Mouse (Mus musculus): Measurements from ENCODE around the gene Rbp2.

The Rbp2 gene

DNA sequence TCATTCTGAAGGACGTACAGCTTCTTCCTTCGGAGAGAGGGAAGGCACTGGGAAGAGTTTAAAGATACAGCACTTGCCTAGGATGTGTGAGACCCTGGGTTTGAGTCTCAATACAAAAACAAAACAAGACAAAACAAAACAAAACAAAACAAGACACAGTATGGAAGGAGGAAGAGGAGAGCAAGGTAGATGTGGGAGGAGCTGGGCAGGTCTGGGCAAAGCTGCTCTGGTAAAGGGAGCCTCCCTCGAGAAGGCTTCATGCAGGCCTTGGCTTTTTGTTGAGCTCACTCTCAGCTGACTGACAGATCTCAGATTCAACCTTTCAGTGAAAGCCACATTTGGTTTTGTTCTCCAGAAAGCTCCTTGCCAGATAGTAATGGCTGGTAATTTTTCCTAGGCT is at the start of gene Rbp2:
Rbp2 (plus strand) TSS at position 301 of the 400 bp plus-strand sequence.
- DNase-seq (ENCODE audit: low spot score in 2 of 2), result no peak

DNA sequence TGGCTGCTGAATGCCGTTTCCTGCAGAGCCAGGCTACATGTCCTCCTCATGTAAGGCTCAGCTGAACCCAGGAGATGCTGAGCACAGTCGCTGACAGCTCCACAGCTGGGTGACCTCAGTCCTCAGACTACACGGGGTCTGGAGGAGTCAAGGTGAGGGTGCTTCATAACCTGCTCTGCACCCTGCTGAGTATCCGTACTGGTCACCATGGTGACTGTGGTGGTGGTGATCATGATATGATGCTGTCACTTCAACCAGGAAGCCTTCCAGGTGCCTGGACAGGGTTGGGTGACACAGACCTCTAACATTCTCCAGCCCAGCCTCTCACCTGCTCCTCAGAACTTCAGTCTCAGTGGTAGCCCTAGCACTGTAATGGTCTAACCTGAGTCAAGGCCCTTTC is 48.1 kb upstream of the Rbp2 start:
- no peak for DNase-seq (ENCODE audit: low spot score in 2 of 2)

DNA sequence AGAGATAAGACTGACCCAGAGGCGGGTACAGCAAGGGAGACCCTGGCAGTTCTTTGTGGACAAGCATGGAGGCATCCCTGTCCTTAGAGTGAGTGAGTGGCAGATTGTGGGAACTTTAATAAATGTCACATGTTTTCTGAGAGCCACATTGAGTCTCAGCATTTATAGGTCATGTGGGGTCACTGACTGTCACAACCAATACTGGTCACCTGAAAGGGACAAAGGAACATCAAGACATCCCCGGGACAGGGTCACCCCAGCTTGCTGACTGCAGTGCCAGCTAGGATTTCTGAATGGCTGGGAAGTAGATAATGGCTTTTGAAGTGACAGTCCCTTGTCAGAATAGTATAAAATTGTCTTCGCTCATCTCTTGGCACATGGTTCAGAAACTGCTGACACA is 46.8 kb upstream of the Rbp2 start:
- no peak for DNase-seq (ENCODE audit: low spot score in 2 of 2)

DNA sequence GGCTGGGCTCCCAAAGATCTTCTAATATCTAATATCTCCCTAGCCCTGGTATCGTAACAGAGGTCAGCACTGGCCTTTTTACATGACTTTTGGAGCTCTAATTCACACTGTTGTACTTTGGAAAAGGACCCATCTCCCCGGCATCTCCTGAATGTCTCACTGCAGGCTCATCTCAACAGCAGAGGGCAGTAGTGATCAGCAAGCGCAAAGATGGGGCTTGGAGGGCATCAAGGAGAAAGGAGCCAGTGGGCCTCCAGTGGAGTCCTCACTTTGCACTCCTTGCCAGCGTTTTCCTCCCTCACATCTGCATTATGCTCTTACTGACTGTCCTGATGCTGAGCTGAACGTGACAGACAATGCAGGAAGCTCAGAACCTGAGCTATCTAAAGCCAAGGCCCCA is 43.3 kb upstream of the Rbp2 start:
- DNase-seq (ENCODE audit: low spot score in 2 of 2), result no peak

DNA sequence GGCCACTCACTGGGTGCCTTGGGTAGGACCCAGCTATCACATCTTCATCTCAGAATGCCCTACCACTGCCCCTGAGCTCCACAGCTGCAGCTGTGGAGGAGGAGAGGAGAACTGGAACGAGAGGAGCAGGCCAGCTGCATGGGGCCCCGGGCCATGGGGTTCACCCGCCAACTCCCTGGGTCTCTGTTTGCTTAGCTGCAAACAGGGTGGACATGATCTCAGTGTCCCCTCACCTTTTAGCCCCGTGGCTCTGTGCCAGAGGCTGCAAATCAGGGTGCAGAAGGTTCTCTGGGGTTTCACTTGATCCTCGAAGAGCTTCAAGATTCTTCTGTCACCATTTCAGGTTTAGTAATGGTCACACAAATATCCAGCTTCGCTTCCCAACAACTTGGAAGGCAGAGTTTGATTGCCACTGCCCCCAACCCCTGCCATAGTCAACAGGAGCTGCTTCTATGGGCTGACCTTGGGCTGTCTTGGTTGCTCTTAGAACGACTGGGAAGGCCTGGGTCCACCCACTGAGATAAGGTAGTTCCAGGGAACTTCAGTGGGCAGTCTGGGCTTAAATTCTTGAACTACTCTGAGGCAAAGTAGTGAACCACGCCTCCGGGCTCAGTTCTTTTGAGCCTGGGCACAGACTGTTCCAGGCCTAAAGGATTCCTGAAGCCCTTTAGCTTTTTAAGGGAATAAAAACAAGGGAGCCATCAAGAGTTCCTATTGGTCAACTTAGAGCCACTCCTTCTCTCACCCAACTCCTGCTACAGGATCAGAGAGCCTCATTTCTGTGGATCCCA is 40.4 kb upstream of the Rbp2 start:
- DNase-seq (ENCODE audit: low spot score in 2 of 2), result no peak

DNA sequence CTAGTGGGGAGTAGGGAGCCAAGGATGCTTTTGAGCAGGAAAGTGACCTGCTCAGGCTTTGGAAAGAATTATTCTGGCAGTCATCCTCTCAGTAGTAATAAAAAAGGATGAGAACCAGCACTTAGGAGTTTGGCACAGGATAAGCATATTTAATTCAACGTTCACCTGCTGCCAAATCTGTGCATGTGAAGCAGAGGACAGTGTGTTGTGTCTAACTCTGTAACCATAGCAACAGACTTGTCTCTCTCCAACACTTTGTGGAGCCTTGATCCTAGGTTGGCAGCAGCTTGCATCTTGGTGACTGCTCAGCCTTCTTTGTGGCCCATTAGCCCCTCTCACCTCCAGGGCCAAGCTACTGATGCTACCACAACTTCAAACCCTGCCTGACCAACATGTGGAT is 34.9 kb upstream of the Rbp2 start:
- DNase-seq (ENCODE audit: low spot score in 2 of 2), result no peak

DNA sequence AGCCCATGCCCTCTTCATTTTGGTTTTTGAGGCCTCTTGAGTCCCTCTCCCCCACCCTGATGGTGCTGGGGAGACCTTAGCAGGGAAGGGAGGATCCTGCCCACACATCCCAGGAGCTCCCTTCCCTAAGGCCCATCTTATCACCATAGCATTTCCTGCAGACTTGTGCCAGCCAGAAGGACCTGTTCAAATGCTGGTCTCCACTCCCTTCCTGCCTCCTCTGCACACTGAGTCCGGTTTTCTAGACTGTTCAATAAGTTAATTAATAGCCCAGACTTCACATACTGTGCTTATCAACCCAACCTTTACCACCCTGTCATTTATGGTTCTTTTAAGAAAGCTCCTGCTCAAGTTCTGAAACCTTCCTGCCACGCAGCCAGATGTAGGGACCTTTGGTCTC is 19.2 kb upstream of the Rbp2 start:
- DNase-seq (ENCODE audit: low spot score in 2 of 2), result no peak

DNA sequence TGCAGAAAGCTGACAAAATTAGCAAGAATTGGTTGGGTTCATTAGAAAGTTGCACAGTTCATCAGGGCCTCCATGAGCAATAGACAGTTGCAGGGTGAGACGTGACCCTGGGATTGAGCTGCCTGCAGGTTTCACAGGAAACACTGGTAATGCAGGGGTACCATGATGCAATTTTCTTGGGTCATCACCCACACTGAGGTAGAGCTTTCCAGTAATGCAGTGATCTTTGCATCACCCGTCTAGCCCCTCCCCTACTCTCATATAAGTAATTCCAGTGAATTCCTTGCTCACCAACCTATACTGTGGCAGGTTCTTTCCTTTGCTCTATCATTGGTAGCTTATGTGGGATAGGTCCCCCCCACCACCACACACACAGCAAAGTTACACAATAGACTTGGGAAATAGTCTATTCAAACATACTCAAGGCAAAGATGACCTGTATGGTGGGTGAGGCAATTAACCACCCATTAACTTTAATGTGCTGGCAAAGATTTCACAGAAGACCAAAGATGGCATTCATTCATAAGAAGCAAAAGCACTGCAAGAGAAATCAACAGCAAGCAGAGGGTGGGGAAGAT is 5.7 kb upstream of the Rbp2 start:
- no peak for DNase-seq (ENCODE audit: low spot score in 2 of 2)

DNA sequence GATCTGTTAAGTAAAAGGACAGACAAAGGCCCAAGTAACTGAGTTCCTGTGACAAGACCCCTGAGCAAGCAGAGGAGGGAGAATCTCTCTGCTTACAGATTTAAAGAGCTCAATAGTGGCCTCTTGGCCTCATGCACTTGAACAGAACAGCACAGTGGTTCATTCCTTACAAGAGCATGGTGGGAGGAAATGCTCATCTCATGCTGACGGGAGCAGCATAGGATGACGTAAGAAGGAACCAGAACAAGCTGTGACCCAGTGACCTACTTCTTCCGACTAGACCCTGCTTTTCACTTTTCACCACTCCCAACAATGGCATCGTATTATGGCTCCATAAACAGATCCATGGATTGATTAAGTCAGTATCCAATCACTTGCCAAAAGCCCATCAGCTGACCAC is 3.7 kb upstream of the Rbp2 start:
- no peak for DNase-seq (ENCODE audit: low spot score in 2 of 2)

DNA sequence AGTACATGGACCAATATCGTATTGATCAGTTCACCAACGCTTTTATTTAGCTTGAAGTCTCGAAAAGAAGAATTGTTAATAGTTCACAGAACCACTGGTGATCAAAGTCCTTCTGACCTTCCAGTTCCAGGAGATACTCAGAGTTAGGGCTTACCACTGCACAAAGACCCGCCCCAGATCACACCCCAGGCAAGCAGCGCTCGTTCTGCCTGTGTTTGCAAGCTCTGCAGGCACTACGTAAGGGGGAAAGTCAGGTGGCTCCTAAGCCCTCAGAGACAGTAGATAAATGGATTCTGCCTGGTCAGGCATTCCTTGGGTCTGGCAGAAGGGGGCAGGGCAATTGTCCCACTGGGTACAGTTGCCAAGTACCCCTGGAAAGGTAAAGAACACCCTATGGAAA is 895 bp upstream of the Rbp2 start:
- DNase-seq (ENCODE audit: low spot score in 2 of 2), result no peak

DNA sequence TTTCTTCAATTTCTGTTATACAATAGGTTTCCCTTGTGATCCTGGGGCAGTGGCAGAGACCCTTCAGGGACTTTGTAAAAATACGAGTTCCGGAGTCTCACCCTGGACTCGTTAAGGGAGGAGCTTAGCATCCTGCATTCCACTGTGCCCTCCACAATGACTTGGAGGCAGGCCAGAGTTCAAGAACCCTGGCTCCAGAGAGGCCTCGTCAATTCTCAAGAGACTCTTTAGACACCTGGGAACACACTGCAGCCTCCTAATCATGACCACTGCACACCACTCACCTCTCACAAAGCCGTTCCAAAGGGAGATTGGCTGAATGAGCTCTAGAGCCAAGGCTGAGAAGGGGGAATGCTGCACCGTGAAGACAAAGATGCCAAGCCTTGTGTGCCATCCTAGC is 1.4 kb downstream of the Rbp2 start:
- DNase-seq (ENCODE audit: low spot score in 2 of 2), result no peak

DNA sequence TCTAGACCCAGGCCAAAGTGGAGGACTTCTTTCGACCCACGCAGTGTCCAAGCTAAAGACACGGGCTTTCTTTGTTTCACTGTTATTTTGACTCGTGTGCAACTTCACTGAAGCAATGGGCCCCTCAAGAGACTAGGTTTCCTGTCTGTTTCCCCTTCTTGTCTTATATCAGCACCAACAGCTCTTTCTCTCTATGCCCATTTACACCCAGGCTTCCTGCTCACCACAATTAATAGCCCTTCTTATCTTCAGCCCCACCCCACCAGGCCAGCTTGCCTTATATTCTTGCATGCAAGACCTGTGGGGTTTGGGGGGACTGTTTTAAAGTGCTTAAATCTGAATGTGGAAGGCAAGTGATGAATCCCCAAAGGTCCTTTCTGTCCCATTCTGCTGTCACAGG is 3.6 kb downstream of the Rbp2 start:
- DNase-seq (ENCODE audit: low spot score in 2 of 2), result no peak

DNA sequence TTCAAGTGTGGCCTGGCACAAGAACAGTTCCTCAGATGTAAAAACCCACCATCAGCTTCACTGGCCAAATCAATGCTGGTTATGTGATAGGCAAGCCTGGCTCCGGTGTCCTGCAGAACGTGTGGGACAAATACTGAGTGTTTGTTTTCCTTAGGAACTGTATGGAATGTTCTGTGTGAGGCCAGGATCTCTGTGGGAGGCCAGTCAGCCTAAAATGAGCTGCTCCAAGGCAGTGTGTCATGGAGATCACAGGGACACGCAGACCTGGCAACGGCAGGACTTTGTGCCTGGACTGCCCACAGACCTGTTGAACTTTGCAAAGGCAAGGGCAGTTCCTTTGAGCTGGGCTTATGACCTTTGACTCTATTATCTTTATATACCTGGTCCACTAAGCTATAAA is 4.2 kb downstream of the Rbp2 start:
- no peak for DNase-seq (ENCODE audit: low spot score in 2 of 2)

DNA sequence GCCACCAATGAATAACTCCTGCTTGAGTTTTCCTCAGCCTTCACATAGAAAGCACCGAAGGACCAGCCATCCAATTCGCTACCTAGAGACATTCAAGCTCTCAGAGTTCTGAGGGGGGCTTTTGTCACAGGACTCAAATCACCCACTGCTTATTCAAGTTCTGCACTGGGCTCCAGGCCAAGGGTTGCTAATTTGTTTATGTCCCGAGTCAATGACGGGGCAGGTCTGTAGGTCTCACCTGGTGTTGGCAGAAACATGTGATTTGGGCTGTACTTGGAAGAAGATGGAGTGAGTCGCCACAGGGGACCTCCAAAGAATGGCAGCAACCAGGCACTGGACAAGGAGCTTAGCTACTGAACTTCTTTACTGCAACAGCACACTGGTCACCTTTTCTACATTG is 5.2 kb downstream of the Rbp2 start:
- no peak for DNase-seq (ENCODE audit: low spot score in 2 of 2)

DNA sequence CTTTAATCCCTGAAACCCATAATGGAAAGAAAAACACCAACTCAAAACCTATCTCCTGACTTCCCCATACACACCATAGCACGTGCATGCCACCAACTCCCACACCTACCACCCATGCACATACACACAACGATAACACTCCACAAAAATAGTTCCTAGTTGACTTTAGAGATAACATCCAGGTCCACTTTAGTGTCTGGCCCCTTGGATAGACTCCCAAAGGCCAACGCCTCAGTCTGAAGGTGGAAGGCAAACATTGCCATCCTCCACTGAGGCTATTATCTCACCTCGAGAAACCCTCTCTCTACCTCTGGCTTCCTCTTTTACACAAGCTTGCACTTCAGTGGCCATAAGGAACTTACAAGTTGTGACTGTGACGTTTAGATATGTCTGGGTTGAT is 6.3 kb downstream of the Rbp2 start:
- DNase-seq (ENCODE audit: low spot score in 2 of 2), result no peak

DNA sequence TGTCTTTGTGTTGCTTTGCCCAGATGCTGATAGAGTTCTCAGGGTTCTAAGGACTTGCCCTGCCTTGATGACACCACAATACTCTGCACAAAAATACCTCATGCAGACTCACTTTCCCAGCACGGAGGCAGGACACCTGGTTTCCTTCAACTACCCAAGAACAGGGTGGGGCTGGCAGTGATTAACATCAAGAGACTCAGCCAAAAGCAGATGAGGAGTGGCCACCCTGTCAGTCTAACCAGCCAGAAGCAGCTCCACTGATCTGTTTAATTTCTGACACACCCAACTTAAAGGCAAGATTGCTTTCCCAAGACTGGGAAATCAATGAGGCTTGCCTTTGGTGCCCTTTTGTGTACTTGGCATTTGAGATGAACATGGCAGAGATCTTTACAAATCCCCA is 6.9 kb downstream of the Rbp2 start:
- DNase-seq (ENCODE audit: low spot score in 2 of 2), result no peak

DNA sequence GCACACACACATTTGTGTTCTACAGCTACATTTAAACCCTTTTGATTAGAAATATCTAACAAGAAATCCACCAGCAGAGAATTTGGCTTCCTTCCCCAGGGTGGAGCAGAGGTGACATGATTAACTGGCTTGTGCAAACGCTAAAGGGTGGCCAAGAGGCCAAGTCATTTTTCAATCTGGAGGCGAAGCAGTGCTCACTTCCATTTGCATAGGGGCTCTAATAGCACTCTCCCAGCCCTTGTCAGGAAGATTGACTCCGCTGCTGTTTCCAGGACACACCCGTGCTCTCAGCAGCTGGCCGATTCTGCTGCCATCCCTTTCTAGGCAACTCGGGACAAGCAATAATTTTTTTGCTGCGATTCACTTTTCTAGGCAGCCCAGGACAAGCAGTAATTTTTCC is 11.2 kb downstream of the Rbp2 start:
- peak; percentile 20 to 28 for DNase-seq (ENCODE audit: low spot score in 2 of 2)

DNA sequence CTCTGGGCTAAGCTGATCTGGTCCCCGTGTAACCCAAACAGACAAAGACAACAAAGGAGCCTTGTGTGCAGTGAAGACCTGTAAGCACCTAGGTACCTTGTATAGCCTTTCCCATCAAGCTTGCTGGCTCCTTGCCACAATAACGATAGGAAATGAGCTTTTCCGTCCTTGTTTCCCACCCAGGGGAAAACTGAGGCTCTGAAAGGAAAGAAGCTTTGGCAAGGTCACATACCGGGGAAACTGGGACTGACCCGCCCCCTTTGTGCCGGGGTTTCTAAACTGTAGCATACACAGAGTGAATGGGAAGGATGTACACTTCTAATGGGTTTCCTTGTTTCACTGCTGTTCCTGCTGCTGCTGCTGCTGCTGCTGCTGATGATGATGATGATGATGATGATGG is 12.1 kb downstream of the Rbp2 start:
- DNase-seq (ENCODE audit: low spot score in 2 of 2), result no peak

DNA sequence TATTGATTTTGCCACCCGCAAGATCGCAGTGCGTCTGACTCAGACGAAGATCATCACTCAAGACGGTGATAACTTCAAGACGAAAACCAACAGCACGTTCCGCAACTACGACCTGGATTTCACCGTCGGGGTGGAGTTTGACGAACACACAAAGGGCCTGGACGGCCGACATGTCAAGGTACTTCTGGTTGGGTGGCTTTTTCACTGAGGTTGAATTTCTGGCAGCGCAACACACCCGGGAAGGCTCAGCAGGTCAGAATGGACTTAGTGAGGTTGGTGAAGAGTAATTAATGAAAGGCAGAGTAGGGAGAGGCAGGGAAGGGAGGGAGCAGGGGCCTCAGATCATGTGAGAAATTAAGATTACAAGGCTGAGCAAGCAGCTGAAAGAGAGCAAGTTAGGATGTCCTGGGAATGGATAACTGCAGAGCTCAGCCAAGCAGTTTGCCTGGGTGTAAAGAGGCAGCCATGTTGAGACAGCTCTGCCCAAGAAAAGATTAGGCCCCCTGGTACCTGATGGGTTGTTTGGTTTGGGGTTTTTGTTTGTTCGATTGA is 12.9 kb downstream of the Rbp2 start:
- no peak for DNase-seq (ENCODE audit: low spot score in 2 of 2)

DNA sequence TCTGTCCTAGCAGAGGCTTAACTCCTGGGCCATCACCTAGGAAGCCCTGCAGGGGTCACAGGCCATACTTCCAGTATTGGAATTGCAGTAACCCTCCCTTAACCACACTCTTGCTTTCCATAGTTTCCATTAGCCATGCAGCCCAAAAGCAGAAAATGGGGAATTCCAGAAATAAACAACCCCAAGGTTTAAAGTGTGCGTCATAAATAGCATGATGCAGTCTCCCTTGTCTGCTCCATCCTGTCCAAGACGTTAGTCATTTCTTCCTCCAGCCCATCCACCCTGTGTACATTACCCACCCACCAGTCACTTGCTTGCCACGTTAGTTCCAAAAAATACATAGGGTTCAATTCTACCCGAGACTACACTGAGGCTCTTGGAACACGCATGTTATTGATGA is 13.7 kb downstream of the Rbp2 start:
- no peak for DNase-seq (ENCODE audit: low spot score in 2 of 2)

DNA sequence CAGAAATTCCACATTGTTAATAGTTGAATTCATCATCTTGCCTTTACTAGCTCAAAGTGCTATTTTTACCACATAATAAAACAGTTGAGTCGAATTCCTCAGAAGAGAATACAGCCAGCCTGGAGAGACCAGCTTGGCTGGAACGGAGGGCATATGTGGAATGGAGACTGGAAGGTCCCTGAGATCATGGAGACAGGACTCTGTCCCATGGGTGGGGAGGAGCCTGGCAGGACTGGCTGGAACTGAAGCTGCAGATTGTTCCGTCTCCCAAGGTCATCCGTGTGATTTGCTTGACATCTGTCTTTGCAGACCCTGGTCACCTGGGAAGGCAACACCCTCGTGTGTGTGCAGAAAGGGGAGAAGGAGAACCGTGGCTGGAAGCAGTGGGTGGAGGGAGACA is 21.6 kb downstream of the Rbp2 start:
- no peak for DNase-seq (ENCODE audit: low spot score in 2 of 2)

DNA sequence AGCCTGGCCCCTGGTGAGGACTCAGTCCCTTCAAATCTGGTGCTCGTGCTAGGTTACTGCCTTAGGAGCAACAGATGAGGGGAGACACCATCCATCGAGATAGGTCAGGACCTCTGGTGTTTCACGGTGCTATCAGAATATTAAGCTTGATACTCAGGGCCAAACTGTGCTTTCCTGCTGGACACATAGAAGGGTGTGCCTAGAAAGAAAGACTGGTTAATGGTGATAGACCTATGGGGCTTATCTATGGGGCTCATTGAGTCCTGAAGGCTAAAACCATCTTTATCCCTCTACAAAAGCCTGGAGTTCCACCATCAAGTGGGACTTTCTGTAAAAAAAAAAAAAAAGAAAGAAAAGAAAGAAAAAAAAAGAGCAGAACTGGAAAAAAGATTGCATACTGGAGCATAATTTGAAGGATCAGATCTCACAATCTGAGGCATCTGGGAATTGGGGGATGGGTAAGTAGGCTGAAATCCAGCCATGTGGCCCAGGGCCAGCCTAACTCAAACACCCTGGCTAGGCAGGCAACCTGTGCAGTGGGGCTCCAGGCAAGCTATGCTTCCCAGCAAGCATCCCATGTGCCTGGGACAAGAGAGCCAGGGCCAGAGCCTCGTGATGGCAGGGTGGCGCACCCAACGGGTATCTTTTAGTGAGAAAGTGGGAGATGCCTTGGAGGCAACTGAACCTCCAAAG is 24.6 kb downstream of the Rbp2 start:
- no peak for DNase-seq (ENCODE audit: low spot score in 2 of 2)

DNA sequence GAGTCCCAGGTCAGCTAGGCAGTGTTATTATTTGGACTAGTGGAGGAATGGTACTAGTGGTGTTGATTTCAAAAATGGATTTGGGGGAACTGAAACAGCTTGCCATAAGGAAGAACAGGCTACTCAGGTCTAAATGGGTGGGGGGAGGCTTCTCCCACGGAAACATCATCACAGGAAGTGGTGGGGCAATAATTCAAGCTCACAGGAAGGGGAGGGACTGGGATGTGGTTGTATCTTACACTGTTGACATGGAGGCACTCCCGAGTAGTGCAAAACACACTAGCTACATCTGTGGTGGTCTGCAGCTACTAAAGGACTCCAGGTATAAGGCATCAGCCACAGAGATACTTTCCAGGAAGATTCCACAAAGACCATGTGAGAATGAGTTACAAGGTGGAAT is 38.0 kb downstream of the Rbp2 start:
- DNase-seq (ENCODE audit: low spot score in 2 of 2), result no peak
